Mouse (Mus musculus) liver, embryonic 13.5 days (tissue): ENCODE results near the gene Fscn3. TPM values are rescaled to one million over a fixed set of nuclear protein-coding genes. Genes with fewer than 3 reads are reported as not detected.

Experiments used
- ATAC-seq: fragments of 200-750 bp; cut with Nextera tagmentation; 2 replicates; pipeline ENCODE4 v1.8.0; 2017; ENCODE audit warnings: low read depth, mild to moderate bottlenecking, moderate number of reproducible peaks, moderate library complexity
- DNase-seq: peaks from one replicate; pipeline ENCODE4 v3.0.0; 2022
- H3K27ac ChIP-seq: fragments of 300-500 bp; sonication (generic); 2 replicates; pipeline ENCODE4 v1.5.1; 2015; ENCODE audit warnings: moderate library complexity, mild to moderate bottlenecking, inconsistent platforms
- H3K27me3 ChIP-seq: fragments of 300-500 bp; sonication (generic); 2 replicates; pipeline ENCODE4 v1.6.1; 2015; ENCODE audit warnings: mild to moderate bottlenecking, inconsistent platforms
- H3K36me3 ChIP-seq: fragments of 300-500 bp; sonication (generic); 2 replicates; pipeline ENCODE4 v1.6.1; 2015; ENCODE audit warnings: mild to moderate bottlenecking, inconsistent platforms
- H3K4me1 ChIP-seq: fragments of 300-500 bp; sonication (generic); replicated peaks from 2 replicates; pipeline ENCODE4 v1.6.1; 2015; ENCODE audit warnings: inconsistent platforms
- H3K4me2 ChIP-seq: fragments of 300-500 bp; sonication (generic); 2 replicates; pipeline ENCODE4 v1.6.1; 2015; ENCODE audit warnings: inconsistent platforms, mild to moderate bottlenecking, moderate library complexity
- H3K4me3 ChIP-seq: fragments of 300-500 bp; sonication (generic); replicated peaks from 2 replicates; pipeline ENCODE4 v1.5.1; 2015; ENCODE audit warnings: mild to moderate bottlenecking, inconsistent platforms
- H3K9ac ChIP-seq: fragments of 300-500 bp; sonication (generic); 2 replicates; pipeline ENCODE4 v1.6.1; 2015; ENCODE audit warnings: mild to moderate bottlenecking, inconsistent platforms
- H3K9me3 ChIP-seq: fragments of 300-500 bp; sonication (generic); replicated peaks from 2 replicates; pipeline ENCODE4 v1.6.1; 2016; ENCODE audit warnings: inconsistent platforms
- WGBS: fragments of 180-500 bp; shearing (Covaris S2); methylation state at CpG from one replicate; pipeline ENCODE4 v1.1.7; 2015; ENCODE audit not compliant: insufficient replicate concordance; 5-methylcytosine and 5-hydroxymethylcytosine counted together
- polyA plus RNA-seq: library from polyadenylated mRNA; unstranded; fragments of >200 nt; fragmentation: Nextera tagmentation; extraction: Ambion mirVana; gene quantifications from 2 replicates; pipeline ENCODE4 v1.2.1, GENCODE M21; 2015

The Fscn3 gene
- polyA plus RNA-seq, 1 experiment from 2014 or later = 1.2 TPM

- no peaks in the 10 kb centered on the region for H3K9me3 ChIP-seq
- H3K4me2 ChIP-seq = no peak overlapping the region
- H3K27me3 ChIP-seq = no peaks in the 10 kb centered on the region
- H3K4me1 ChIP-seq = peaks cover 31% of the 10 kb centered on the region
- no peak overlapping the region for H3K4me3 ChIP-seq
- DNase-seq (no peak), ATAC-seq (no peak)
- no peak overlapping the region for H3K9ac ChIP-seq
- peaks cover 28% of the 10 kb centered on the region for H3K36me3 ChIP-seq
- WGBS = 83% methylated on average over 11 of the region's 11 CpGs
- no peak overlapping the region for H3K27ac ChIP-seq
Observed at GRCm38 (mm10) chr6:28429870-28430269, 2.3 kb downstream of the Fscn3 start.

DNA sequence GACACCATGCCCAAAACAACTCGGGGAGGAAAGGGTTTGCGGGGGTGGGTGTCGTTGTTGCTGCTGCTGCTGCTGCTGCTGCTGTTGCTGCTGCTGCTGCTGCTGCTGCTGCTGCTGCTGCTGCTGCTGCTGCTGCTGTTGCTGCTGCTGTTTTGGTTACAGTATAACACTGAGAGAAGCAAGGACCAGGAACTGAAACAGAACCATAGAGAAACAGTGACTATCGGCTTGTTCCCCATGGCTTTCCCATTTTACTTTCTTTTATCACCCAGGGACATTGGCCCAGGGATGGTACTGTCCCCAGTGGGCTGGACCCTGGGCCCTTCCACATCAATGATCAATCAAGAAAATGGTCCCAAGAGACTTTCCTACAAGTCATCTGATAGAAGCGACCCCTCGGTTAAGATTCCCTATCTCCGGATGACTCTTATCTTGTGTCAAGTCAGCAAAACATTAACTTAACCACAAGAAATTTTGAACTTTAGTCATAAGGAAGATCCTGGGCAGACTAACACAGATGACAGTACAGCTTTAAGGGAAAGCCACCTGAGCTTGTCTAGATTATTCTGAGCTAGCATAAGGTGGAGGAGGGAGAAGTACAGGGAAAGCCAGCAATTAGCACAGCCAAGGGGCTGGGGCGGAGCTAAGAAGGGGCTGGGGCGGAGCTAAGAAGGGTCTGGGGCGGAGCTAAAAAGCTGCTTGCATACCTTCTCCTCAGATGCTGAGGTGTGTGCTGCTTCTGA, 3.4 kb downstream of the Fscn3 start:
- Histone ChIP-seq H3K27ac (peak overlapping the region; percentile 13; the same call in 1 of the 2 replicates), H3K4me1 (peaks cover 20% of the 10 kb centered on the region)
- peak; percentile 81 for ATAC-seq

DNA sequence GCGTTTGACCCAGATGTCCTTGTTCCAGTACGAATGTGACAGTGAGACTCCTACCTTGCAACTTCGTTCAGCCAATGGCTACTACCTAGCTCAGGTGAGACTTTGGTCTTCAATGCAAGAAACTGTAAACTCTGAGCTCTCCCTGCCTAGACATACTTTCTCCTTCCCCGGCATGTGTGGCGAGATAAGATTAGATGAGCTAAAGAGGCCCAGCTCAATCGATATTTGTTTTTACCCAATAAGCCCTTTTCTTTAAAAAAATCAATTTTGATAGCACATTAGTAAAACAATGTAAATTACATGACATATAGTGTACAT, 3.9 kb downstream of the Fscn3 start:
- Histone ChIP-seq H3K4me2 (peak overlapping the region; percentile 52), H3K36me3 (peaks cover 12% of the 10 kb centered on the region), H3K4me3 (peak overlapping the region; percentile 16; the same call in 1 of the 2 replicates), H3K9ac (no peak overlapping the region; the same call in 1 of the 2 replicates), H3K27ac (no peak overlapping the region), H3K4me1 (peaks cover 15% of the 10 kb centered on the region), H3K27me3 (0 out of 2 replicates have a peak, but pooled peaks cover 1% of the 10 kb centered on the region), H3K9me3 (no peaks in the 10 kb centered on the region)
- WGBS = 46% methylated on average over 6 of the region's 6 CpGs
- ATAC-seq (peak; percentile 72), DNase-seq (no peak)

More for the DNA sequence above, 3.4 kb downstream of the Fscn3 start:
- DNase-seq = peak; percentile 42
- peaks cover 17% of the 10 kb centered on the region for H3K36me3 ChIP-seq
- WGBS = 57% methylated on average over 10 of the region's 10 CpGs
- H3K4me3 ChIP-seq = peak overlapping the region; percentile 16; the same call in 1 of the 2 replicates
- no peaks in the 10 kb centered on the region for H3K9me3 ChIP-seq
- H3K4me2 ChIP-seq = peak overlapping the region; percentile 52
- no peak overlapping the region; the same call in 1 of the 2 replicates for H3K9ac ChIP-seq
- H3K27me3 ChIP-seq = no peaks in the 10 kb centered on the region

DNA sequence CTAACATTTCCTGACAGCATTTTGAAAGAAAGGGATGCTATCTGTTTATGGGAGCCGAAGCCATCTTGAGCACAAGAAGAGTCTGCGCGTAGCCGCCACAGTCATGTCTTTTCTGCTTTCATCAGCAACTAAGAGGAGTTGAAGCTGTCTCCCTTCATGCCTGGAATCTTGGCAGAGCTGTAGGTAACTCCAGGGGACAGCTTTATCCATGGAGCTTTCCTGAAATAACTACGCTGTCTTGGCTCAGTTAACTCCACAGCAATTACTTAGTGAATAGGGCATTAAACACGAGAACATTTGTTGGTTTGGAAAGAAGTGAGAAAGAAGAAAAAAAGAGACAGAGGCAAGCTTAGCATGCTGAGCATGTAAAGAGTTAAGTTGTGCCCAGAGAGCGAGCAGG, 20.3 kb downstream of the Fscn3 start:
- no peaks in the 10 kb centered on the region for H3K36me3 ChIP-seq
- 68% methylated on average over 7 of the region's 7 CpGs for WGBS
- no peak for ATAC-seq

DNA sequence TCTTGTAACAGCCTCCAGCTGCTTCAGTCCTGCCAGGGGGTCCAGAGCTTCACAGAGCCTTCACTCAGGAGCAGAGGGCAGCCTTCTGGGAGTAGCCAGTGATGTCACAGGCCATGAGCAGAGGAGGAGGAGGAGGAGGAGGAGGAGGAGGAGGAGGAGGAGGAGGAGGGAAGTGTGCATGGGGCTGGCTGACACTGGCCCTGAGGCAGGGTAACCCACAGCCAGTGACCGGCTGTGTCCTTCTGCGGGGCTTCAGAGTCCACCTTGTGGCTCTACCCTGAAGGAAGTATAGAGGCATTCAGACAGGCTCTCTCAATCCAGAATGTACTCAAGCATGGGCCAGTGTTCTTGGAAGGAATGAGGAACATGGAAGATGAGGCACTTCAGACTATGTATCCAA, 21.7 kb downstream of the Fscn3 start, which contains the start of gene Pax4:
TSS of gene Pax4 (minus strand) at position 101 of the 400 bp plus-strand sequence.
- Histone ChIP-seq H3K9ac (no peak within 1 kb of the TSS), H3K4me3 (no peak within 1 kb of the TSS), H3K4me2 (no peak within 1 kb of the TSS), H3K27me3 (peaks cover 54% of the 10 kb centered on the region), H3K9me3 (no peaks in the 10 kb centered on the region), H3K36me3 (no peaks in the 10 kb centered on the region), H3K4me1 (no peaks in the 10 kb centered on the region), H3K27ac (no peak within 1 kb of the TSS)
- ATAC-seq (no peak), DNase-seq (no peak)
- WGBS = 63% methylated on average over 2 of the region's 2 CpGs

More for the DNA sequence above, 20.3 kb downstream of the Fscn3 start:
- H3K27ac ChIP-seq = no peak overlapping the region
- peaks cover 52% of the 10 kb centered on the region for H3K27me3 ChIP-seq
- no peak overlapping the region for H3K9ac ChIP-seq
- H3K4me3 ChIP-seq = no peak overlapping the region
- no peak for DNase-seq
- no peak overlapping the region for H3K4me2 ChIP-seq
- no peaks in the 10 kb centered on the region for H3K4me1 ChIP-seq
- H3K9me3 ChIP-seq = no peaks in the 10 kb centered on the region

DNA sequence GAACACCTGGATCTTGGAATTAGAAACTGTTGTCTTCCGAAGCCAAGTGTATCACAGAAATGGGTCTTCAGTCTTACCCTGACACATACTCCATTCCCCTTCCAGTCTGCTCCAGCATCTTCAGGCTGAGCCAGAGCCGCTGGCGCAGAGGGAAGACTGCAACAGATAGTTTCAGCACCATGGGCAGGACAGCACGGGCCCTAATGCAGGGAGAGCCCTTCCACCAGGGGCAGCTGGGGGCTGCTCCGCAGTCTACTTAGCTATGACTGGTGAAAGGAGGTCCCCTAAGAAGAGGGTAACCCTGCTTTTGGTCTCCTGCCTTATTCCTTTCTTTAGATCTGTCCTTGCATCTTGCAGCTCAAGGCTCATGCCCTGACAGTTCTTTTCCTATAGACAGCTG, 22.9 kb downstream of the Fscn3 start:
- H3K27me3 ChIP-seq = peaks cover 55% of the 10 kb centered on the region
- no peak overlapping the region for H3K9ac ChIP-seq
- no peaks in the 10 kb centered on the region for H3K4me1 ChIP-seq
- H3K9me3 ChIP-seq = no peaks in the 10 kb centered on the region
- no peaks in the 10 kb centered on the region for H3K36me3 ChIP-seq
- ATAC-seq (no peak), DNase-seq (no peak)
- no peak overlapping the region for H3K4me2 ChIP-seq
- H3K4me3 ChIP-seq = no peak overlapping the region
- 16% methylated on average over 5 of the region's 5 CpGs for WGBS
- H3K27ac ChIP-seq = no peak overlapping the region

- Histone ChIP-seq H3K9me3 (no peaks in the 10 kb centered on the region), H3K27me3 (peaks cover 55% of the 10 kb centered on the region), H3K4me2 (no peak overlapping the region), H3K27ac (no peak overlapping the region), H3K36me3 (no peaks in the 10 kb centered on the region), H3K4me1 (no peaks in the 10 kb centered on the region), H3K4me3 (no peak overlapping the region), H3K9ac (no peak overlapping the region)
- WGBS = 4% methylated on average over 12 of the region's 12 CpGs
- ATAC-seq (no peak), DNase-seq (no peak)
Observed at GRCm38 (mm10) chr6:28450977-28451376, 23.4 kb downstream of the Fscn3 start.

DNA sequence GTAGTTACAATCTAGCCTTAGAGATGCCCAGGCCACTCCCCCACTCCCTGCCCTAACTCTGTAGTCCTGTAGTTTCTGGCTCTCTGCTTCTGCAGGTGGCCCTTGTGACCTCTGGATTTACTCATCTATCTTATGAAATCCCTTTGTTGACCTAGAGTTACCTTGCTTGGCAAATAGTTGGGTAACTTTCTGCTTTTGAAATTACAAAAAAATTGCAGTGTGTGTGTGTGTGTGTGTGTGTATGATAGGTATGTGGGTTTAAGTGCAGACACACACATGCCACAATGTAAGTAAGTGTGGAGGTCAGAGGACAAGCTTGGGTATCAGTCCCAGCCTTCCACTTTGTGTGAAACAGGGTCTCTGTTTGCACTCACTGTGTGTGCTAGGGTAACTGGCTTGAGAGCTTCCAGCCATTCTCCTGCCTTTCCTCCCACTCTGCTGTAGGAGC, 31.7 kb downstream of the Fscn3 start:
- DNase-seq (no peak), ATAC-seq (peak; percentile 76)
- Histone ChIP-seq H3K4me3 (no peak overlapping the region), H3K4me1 (peaks cover 10% of the 10 kb centered on the region; the same call in 1 of the 2 replicates), H3K9me3 (no peaks in the 10 kb centered on the region), H3K4me2 (no peak overlapping the region), H3K9ac (no peak overlapping the region), H3K27me3 (peaks cover 3% of the 10 kb centered on the region), H3K36me3 (no peaks in the 10 kb centered on the region), H3K27ac (no peak overlapping the region)

DNA sequence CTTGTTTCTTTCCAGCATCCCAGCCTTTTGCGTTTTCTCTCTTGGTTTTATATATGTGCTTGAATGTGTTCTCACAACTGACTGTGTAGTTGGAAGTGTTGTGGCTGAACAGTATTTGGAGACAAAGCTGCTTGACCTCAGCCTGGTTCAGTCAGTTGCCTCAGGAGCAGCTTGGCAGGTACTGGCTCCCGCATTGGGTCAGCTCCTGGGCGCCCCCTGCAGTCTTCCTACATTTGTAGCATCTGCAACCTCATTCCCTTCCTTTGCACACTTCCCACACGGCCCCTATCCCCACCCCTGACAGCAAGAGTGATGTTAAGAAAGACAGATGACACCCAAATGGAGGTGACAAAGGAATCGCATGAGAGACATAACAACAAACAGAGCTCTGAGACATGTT, 32.9 kb downstream of the Fscn3 start:
- peak; percentile 48 for ATAC-seq
- H3K9ac ChIP-seq = no peak overlapping the region

GRCm38 (mm10) chr6:28464630-28465029, 37.0 kb downstream of the Fscn3 start:
- Histone ChIP-seq H3K4me1 (peaks cover 10% of the 10 kb centered on the region; the same call in 1 of the 2 replicates), H3K9ac (no peak overlapping the region), H3K27me3 (peaks cover 3% of the 10 kb centered on the region; the same call in 1 of the 2 replicates), H3K36me3 (no peaks in the 10 kb centered on the region), H3K27ac (no peak overlapping the region), H3K4me2 (no peak overlapping the region), H3K4me3 (no peak overlapping the region), H3K9me3 (no peaks in the 10 kb centered on the region)
- WGBS = 50% methylated on average over 6 of the region's 6 CpGs
- ATAC-seq = no peak
- no peak for DNase-seq

More for the DNA sequence above, 32.9 kb downstream of the Fscn3 start:
- Histone ChIP-seq H3K36me3 (no peaks in the 10 kb centered on the region), H3K27me3 (peaks cover 3% of the 10 kb centered on the region; the same call in 1 of the 2 replicates), H3K4me1 (peaks cover 10% of the 10 kb centered on the region; the same call in 1 of the 2 replicates), H3K27ac (no peak overlapping the region), H3K4me2 (no peak overlapping the region), H3K4me3 (no peak overlapping the region), H3K9me3 (no peaks in the 10 kb centered on the region)
- no peak for DNase-seq
- 8% methylated on average over 5 of the region's 5 CpGs for WGBS

GRCm38 (mm10) chr6:28470017-28470602, 42.5 kb downstream of the Fscn3 start:
- Histone ChIP-seq H3K4me1 (no peaks in the 10 kb centered on the region), H3K4me2 (no peak overlapping the region)
- ATAC-seq = no peak

More at GRCm38 (mm10) chr6:28470017-28470602, 42.5 kb downstream of the Fscn3 start:
- WGBS = 58% methylated on average over 4 of the region's 4 CpGs
- Histone ChIP-seq H3K9ac (no peak overlapping the region), H3K27me3 (no peaks in the 10 kb centered on the region), H3K36me3 (no peaks in the 10 kb centered on the region), H3K4me3 (no peak overlapping the region), H3K9me3 (no peaks in the 10 kb centered on the region), H3K27ac (no peak overlapping the region)
- no peak for DNase-seq
